Mouse (Mus musculus) hindbrain, embryonic 12.5 days (tissue): ENCODE measurements around the gene Rapgef6. TPM values are rescaled to one million over a fixed set of nuclear protein-coding genes. Genes with fewer than 3 reads are reported as not detected.
A peak's percentile ranks its signal among the peaks of the same experiment; 100 is the strongest.

Experiments
- ATAC-seq: fragments of 200-750 bp; cut with Nextera tagmentation; 2 replicates; pipeline ENCODE4 v1.8.0; 2017; ENCODE audit warnings: moderate TSS enrichment; ENCODE audit not compliant: low FRiP score
- H3K27ac ChIP-seq: fragments of 300-500 bp; sonication (generic); 2 replicates; pipeline ENCODE4 v1.5.1; 2016; ENCODE audit warnings: mild to moderate bottlenecking
- H3K27me3 ChIP-seq: fragments of 300-500 bp; sonication (generic); 2 replicates; pipeline ENCODE4 v1.6.1; 2016; ENCODE audit warnings: mild to moderate bottlenecking
- H3K36me3 ChIP-seq: fragments of 300-500 bp; sonication (generic); 2 replicates; pipeline ENCODE4 v1.6.1; 2016; ENCODE audit warnings: mild to moderate bottlenecking
- H3K4me1 ChIP-seq: fragments of 300-500 bp; sonication (generic); 2 replicates; pipeline ENCODE4 v1.6.1; 2016
- H3K4me2 ChIP-seq: fragments of 300-500 bp; sonication (generic); replicated peaks from 2 replicates; pipeline ENCODE4 v1.6.1; 2016; ENCODE audit warnings: mild to moderate bottlenecking
- H3K4me3 ChIP-seq: fragments of 300-500 bp; sonication (generic); 2 replicates; pipeline ENCODE4 v1.5.1; 2016; ENCODE audit warnings: mild to moderate bottlenecking
- H3K9ac ChIP-seq: fragments of 300-500 bp; sonication (generic); 2 replicates; pipeline ENCODE4 v1.6.1; 2016; ENCODE audit warnings: mild to moderate bottlenecking, moderate library complexity
- H3K9me3 ChIP-seq: fragments of 300-500 bp; sonication (generic); replicated peaks from 2 replicates; pipeline ENCODE4 v1.6.1; 2016; ENCODE audit warnings: mild to moderate bottlenecking
- WGBS: fragments of 180-500 bp; shearing (Covaris S2); methylation state at CpG from one replicate; pipeline ENCODE4 v1.1.7; 2016; 5-methylcytosine and 5-hydroxymethylcytosine counted together
- polyA plus RNA-seq: library from polyadenylated mRNA; unstranded; fragments of >200 nt; fragmentation: Nextera tagmentation; extraction: Ambion mirVana; gene quantifications from 2 replicates; pipeline ENCODE4 v1.2.1, GENCODE M21; 2016

The Rapgef6 gene
- polyA plus RNA-seq, 1 experiment from 2014 or later, result 38.6 TPM

GRCm38 (mm10) chr11:54530391-54530790, 7.7 kb downstream of the Rapgef6 start:
- Histone ChIP-seq H3K36me3 (no peaks in the 10 kb centered on the region), H3K27me3 (no peaks in the 10 kb centered on the region), H3K27ac (no peak overlapping the region), H3K9me3 (no peaks in the 10 kb centered on the region), H3K4me2 (no peak overlapping the region), H3K4me1 (no peaks in the 10 kb centered on the region), H3K9ac (no peak overlapping the region), H3K4me3 (no peak overlapping the region)
- no peak for ATAC-seq
- WGBS, result 75% methylated on average over 1 of the region's 1 CpGs

- no peak for ATAC-seq
- WGBS, result 92% methylated on average over 1 of the region's 1 CpGs
- Histone ChIP-seq H3K4me1 (no peaks in the 10 kb centered on the region), H3K36me3 (no peaks in the 10 kb centered on the region), H3K27ac (no peak overlapping the region), H3K27me3 (no peaks in the 10 kb centered on the region), H3K4me2 (no peak overlapping the region), H3K9me3 (no peaks in the 10 kb centered on the region), H3K4me3 (no peak overlapping the region), H3K9ac (no peak overlapping the region)
Observed at GRCm38 (mm10) chr11:54530916-54531315, 8.3 kb downstream of the Rapgef6 start.

GRCm38 (mm10) chr11:54533834-54534233, 11.2 kb downstream of the Rapgef6 start:
- no peaks in the 10 kb centered on the region for H3K27me3 ChIP-seq
- H3K36me3 ChIP-seq, result no peaks in the 10 kb centered on the region
- no peaks in the 10 kb centered on the region for H3K9me3 ChIP-seq
- H3K27ac ChIP-seq, result no peak overlapping the region
- no peak for ATAC-seq
- H3K9ac ChIP-seq, result no peak overlapping the region
- H3K4me3 ChIP-seq, result no peak overlapping the region
- no peaks in the 10 kb centered on the region for H3K4me1 ChIP-seq
- H3K4me2 ChIP-seq, result no peak overlapping the region
- 92% methylated on average over 2 of the region's 2 CpGs for WGBS

DNA sequence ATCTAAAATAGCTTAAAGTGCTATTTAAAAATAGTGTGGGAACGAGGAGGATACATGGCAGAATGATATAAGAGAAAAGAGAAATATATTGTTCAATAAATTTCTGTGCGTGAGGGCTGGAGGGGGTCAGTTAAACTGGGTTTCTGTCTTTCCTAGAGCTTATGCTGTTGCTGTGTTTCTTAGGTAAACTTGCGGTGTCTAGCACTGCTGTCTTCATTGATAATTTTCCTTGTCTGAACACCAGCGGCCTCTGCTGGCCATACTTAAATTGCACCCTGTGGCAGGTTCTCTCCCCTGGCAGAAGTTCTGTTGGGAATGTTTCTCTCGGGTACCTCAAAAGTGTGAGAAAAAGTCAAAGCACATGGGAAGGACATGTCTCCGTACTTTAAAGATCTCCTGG, 12.2 kb downstream of the Rapgef6 start:
- no peaks in the 10 kb centered on the region for H3K27me3 ChIP-seq
- no peaks in the 10 kb centered on the region for H3K36me3 ChIP-seq
- no peak for ATAC-seq
- H3K4me1 ChIP-seq, result no peaks in the 10 kb centered on the region
- H3K9ac ChIP-seq, result no peak overlapping the region
- 57% methylated on average over 6 of the region's 6 CpGs for WGBS
- H3K27ac ChIP-seq, result no peak overlapping the region
- H3K9me3 ChIP-seq, result no peaks in the 10 kb centered on the region
- no peak overlapping the region for H3K4me3 ChIP-seq
- H3K4me2 ChIP-seq, result no peak overlapping the region

DNA sequence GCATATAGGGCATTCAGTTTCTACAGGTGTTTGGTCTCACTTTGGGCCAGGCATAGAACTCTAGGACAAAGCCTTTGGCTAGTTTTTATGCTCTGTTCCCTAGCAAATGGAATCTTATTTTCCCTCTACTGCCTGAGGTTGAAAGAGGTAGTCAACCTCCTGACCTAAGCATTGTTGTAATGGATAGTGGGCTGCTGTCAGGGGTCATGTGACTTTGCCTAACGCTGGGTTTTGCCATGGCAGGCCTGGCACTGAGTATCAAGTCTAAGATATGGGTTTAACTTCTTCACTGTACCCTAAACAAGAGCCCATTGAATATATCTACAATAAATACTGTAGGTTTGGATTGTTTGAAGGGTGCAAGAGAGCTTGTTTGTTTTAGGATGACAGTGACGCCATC, 16.4 kb downstream of the Rapgef6 start:
- Histone ChIP-seq H3K9ac (no peak overlapping the region), H3K4me3 (no peak overlapping the region), H3K9me3 (no peaks in the 10 kb centered on the region), H3K4me1 (no peaks in the 10 kb centered on the region), H3K36me3 (no peaks in the 10 kb centered on the region), H3K4me2 (no peak overlapping the region), H3K27me3 (no peaks in the 10 kb centered on the region), H3K27ac (no peak overlapping the region)
- WGBS, result 61% methylated on average over 2 of the region's 2 CpGs
- no peak for ATAC-seq

GRCm38 (mm10) chr11:54539486-54539885, 16.8 kb downstream of the Rapgef6 start:
- 94% methylated on average over 2 of the region's 2 CpGs for WGBS
- ATAC-seq, result no peak
- no peak overlapping the region for H3K27ac ChIP-seq

GRCm38 (mm10) chr11:54540328-54540727, 17.7 kb downstream of the Rapgef6 start:
- no peaks in the 10 kb centered on the region for H3K36me3 ChIP-seq
- no peak for ATAC-seq
- no peaks in the 10 kb centered on the region for H3K9me3 ChIP-seq
- H3K9ac ChIP-seq, result no peak overlapping the region
- H3K27ac ChIP-seq, result no peak overlapping the region
- no peak overlapping the region for H3K4me3 ChIP-seq
- no peaks in the 10 kb centered on the region for H3K4me1 ChIP-seq
- no peaks in the 10 kb centered on the region for H3K27me3 ChIP-seq
- H3K4me2 ChIP-seq, result no peak overlapping the region

More at GRCm38 (mm10) chr11:54539486-54539885, 16.8 kb downstream of the Rapgef6 start:
- Histone ChIP-seq H3K27me3 (no peaks in the 10 kb centered on the region), H3K36me3 (no peaks in the 10 kb centered on the region), H3K4me3 (no peak overlapping the region), H3K9ac (no peak overlapping the region), H3K9me3 (no peaks in the 10 kb centered on the region), H3K4me1 (no peaks in the 10 kb centered on the region), H3K4me2 (no peak overlapping the region)

GRCm38 (mm10) chr11:54542414-54542813, 19.8 kb downstream of the Rapgef6 start:
- no peak overlapping the region for H3K4me3 ChIP-seq
- no peak overlapping the region for H3K9ac ChIP-seq
- H3K27ac ChIP-seq, result no peak overlapping the region
- H3K36me3 ChIP-seq, result no peaks in the 10 kb centered on the region
- H3K4me2 ChIP-seq, result no peak overlapping the region
- H3K27me3 ChIP-seq, result no peaks in the 10 kb centered on the region
- H3K9me3 ChIP-seq, result no peaks in the 10 kb centered on the region
- ATAC-seq, result no peak
- H3K4me1 ChIP-seq, result no peaks in the 10 kb centered on the region

DNA sequence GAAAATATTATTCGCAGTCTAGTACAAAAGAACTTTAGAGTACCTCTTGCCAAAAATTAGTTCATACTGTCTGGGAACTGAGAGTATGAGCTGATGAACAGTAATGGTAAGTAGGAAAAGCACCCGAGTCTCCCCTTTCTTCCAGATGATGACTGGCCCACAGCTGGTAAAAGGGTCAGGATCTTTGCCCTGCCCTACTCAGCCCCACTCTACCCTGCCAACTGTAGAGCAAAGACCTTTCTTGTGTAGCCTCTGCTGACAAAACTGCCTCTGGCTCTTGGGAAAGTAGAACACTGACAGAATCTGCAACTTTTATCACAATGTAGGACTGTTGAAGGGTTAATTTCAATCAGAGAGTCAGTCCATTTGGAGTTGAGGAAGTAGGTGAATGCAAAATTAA, 32.3 kb downstream of the Rapgef6 start:
- Histone ChIP-seq H3K4me2 (no peak overlapping the region), H3K4me3 (no peak overlapping the region), H3K27me3 (no peaks in the 10 kb centered on the region), H3K9me3 (no peaks in the 10 kb centered on the region), H3K27ac (no peak overlapping the region), H3K4me1 (no peaks in the 10 kb centered on the region), H3K9ac (no peak overlapping the region), H3K36me3 (no peaks in the 10 kb centered on the region)
- WGBS, result 82% methylated on average over 2 of the region's 2 CpGs
- ATAC-seq, result no peak

DNA sequence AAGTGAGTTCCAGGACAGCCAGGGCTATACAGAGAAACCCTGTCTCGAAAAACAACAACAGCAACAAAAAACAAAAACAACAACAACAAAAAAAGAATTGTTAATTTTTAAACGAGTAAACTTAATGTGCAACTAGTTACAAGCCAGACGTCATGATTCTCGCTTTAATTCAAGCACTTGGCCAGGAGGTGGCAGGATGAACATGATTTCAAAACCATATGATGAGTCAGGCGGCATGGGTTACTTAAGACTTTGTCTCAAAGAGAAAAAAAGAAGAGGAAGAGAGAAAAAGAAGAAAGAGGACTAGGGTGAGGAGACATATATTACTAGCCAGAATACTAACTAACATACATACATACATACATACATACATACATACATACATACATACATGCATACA, 40.1 kb downstream of the Rapgef6 start:
- no peaks in the 10 kb centered on the region for H3K27me3 ChIP-seq
- H3K9me3 ChIP-seq, result no peaks in the 10 kb centered on the region
- no peak overlapping the region for H3K9ac ChIP-seq
- ATAC-seq, result no peak
- H3K36me3 ChIP-seq, result no peaks in the 10 kb centered on the region
- H3K4me2 ChIP-seq, result no peak overlapping the region
- H3K4me1 ChIP-seq, result no peaks in the 10 kb centered on the region
- no peak overlapping the region for H3K4me3 ChIP-seq
- WGBS, result 93% methylated on average over 5 of the region's 5 CpGs
- no peak overlapping the region for H3K27ac ChIP-seq

DNA sequence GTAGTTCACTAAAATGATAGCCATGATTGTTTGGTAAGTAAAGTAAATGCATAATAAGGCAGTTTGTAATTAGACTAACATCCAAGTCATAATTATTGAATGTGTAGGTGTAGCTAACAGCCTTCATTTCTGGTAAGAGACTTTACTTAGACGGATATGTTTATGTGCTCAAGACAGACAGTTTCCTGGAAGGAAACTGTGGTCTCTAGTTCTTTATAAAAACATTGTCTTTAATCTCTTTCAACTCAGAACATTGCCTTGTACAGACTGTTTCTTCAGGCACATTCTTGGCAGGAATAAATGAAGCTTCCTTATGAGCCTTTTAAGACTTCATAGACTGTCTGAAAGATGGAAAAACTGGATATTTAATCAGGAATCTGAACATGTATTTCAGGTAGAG, 45.3 kb downstream of the Rapgef6 start:
- Histone ChIP-seq H3K9ac (no peak overlapping the region), H3K27me3 (no peaks in the 10 kb centered on the region), H3K4me2 (no peak overlapping the region), H3K4me3 (no peak overlapping the region), H3K27ac (no peak overlapping the region), H3K9me3 (no peaks in the 10 kb centered on the region), H3K4me1 (no peaks in the 10 kb centered on the region), H3K36me3 (no peaks in the 10 kb centered on the region)
- 74% methylated on average over 1 of the region's 1 CpGs for WGBS
- no peak for ATAC-seq

GRCm38 (mm10) chr11:54574741-54575140, 52.1 kb downstream of the Rapgef6 start:
- H3K27me3 ChIP-seq, result no peaks in the 10 kb centered on the region
- ATAC-seq, result no peak
- H3K9ac ChIP-seq, result no peak overlapping the region
- H3K4me2 ChIP-seq, result no peak overlapping the region
- no peaks in the 10 kb centered on the region for H3K9me3 ChIP-seq
- H3K4me3 ChIP-seq, result no peak overlapping the region
- 98% methylated on average over 2 of the region's 2 CpGs for WGBS
- H3K27ac ChIP-seq, result no peak overlapping the region
- H3K4me1 ChIP-seq, result no peaks in the 10 kb centered on the region
- H3K36me3 ChIP-seq, result no peaks in the 10 kb centered on the region

- Histone ChIP-seq H3K4me3 (no peak overlapping the region), H3K27ac (0 out of 2 replicates have a peak overlapping the region, but pooled peaks have one; percentile 9), H3K9ac (no peak overlapping the region), H3K9me3 (no peaks in the 10 kb centered on the region), H3K36me3 (no peaks in the 10 kb centered on the region), H3K4me2 (no peak overlapping the region), H3K4me1 (no peaks in the 10 kb centered on the region; the same call in 1 of the 2 replicates), H3K27me3 (no peaks in the 10 kb centered on the region)
- ATAC-seq, result no peak
- 55% methylated on average over 3 of the region's 3 CpGs for WGBS
Observed at GRCm38 (mm10) chr11:54592585-54592984, 69.9 kb downstream of the Rapgef6 start.

- H3K9me3 ChIP-seq, result no peaks in the 10 kb centered on the region
- no peak overlapping the region for H3K9ac ChIP-seq
- 51% methylated on average over 2 of the region's 2 CpGs for WGBS
- no peak overlapping the region for H3K27ac ChIP-seq
- ATAC-seq, result no peak
- H3K4me2 ChIP-seq, result no peak overlapping the region
- no peaks in the 10 kb centered on the region for H3K36me3 ChIP-seq
- no peaks in the 10 kb centered on the region; the same call in 1 of the 2 replicates for H3K4me1 ChIP-seq
- H3K27me3 ChIP-seq, result no peaks in the 10 kb centered on the region
- H3K4me3 ChIP-seq, result no peak overlapping the region
Observed at GRCm38 (mm10) chr11:54594049-54594448, 71.4 kb downstream of the Rapgef6 start.
